Mouse (Mus musculus) lung, postnatal 14 days (tissue): Measurements from ENCODE around the gene Eif1ax.
"Not testable (repeated sequence)": the region's sequence is repeated elsewhere in the genome, so short reads cannot be mapped to it uniquely, and the experiment has no call there.

Experiments
- DNase-seq: peaks from one replicate; pipeline ENCODE4 v3.0.0; 2021

The Eif1ax gene

GRCm38 (mm10) chrX:159371831-159372752 is at the start of gene Eif1ax:
TSS of gene Eif1ax (plus strand) at chrX:159372178.
- peak; percentile 78 for DNase-seq

DNA sequence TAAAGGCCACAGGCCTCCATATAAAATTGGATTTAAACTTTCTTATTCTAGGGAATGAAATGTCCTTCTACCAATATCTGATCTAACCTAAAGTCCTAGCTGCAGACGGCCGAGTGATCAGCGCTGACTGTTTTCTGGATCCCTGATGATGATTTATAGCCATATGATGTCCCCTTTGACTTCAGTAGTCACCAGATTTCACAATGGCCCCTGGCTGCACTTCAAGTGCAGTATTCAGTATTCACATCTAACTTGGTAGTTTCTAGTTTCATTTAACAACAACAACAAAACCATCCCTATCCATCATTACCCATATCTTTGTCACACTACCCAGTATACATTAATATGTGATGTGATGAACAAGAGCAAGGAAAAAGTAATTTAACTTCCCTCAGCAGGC is 7.5 kb upstream of the Eif1ax start:
- DNase-seq, result no peak

GRCm38 (mm10) chrX:159372753-159373144 is 771 bp downstream of the Eif1ax start:
- DNase-seq, result no peak

DNA sequence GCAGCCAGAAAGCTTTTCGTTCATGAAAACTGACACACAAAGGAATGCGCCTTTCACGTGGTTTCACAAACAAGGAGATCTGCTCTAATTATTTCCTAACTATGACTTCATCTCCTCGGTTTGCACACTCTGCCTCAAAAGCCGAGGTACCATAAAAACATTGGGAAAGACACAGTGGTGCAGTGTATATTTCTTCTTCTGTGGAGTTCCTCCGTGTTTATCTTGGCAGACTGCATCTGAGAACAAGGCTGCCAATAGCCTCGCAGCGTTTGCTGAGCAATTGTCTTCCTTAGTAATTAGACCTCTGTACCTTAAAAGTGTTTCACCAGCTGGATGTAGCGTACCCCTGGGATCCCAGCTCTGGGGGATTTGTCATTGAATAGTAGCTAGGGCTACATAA is 15.1 kb downstream of the Eif1ax start:
- no peak for DNase-seq

GRCm38 (mm10) chrX:159388953-159389352 is 17.0 kb downstream of the Eif1ax start:
- DNase-seq, result no peak

- no peak for DNase-seq
Measured at GRCm38 (mm10) chrX:159390347-159390962, 18.5 kb downstream of the Eif1ax start.

GRCm38 (mm10) chrX:159391239-159391638 is 19.3 kb downstream of the Eif1ax start:
- DNase-seq, result no peak

- peak; percentile 19 for DNase-seq
Measured at GRCm38 (mm10) chrX:159409253-159409652, 37.3 kb downstream of the Eif1ax start.

DNA sequence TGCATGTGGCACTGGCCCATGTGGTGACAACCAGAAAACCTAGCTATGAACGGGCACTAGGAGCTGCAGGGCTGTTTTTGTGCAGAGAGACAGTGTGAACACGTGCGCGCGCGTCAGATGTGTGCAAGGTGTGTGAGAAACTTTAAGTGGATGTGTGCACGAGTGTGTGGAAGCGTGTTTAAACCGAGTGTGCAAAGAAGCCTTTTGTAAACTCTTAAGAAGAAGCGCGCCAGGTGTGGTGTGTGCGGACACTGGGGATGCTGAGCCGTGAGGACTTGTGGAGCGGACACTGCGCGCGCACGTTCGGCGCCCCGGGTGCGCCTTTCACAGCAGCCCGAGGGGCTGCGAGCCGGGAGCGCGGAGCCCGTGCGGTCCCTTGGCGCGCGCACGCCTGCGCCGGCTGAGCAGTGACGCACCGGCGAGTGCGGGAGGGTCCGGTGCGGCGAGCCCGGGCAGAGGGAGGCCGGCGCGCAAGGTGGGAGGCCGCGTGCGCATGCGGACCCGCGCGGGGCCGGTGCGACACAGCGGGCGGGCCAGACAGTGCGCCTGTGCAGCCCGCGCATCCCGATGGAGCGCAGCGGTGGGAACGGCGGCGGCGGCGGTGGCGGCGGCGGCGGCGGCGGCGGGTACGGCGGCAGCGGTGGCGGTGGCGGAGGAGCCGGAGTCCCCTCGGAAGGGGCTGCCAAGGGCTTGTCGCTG is 42.3 kb downstream of the Eif1ax start, which contains the start of gene Map7d2:
TSS of gene Map7d2 (plus strand) at position 443 of the 699 bp plus-strand sequence.
- DNase-seq, result peak; percentile 0

- DNase-seq, result no peak
Measured at GRCm38 (mm10) chrX:159414829-159415673, 43.1 kb downstream of the Eif1ax start.

DNA sequence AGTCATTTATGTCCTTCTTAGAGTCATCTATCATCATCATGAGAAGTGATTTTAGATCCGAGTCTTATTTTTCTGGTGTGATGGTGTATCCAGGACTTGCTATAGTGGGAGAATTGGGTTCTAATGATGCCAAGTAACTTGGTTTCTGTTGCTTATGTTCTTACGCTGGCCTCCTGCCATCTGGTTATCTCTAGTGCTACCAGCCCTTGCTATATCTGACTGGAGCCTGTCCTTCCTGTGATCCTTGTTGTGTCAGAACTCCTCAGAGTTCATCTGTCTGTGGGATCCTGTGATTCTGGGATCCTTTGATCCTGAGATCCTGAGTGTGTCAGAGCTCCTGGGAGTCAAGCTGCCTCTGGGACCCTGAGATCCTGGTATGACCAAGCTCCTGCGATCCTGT is 58.5 kb downstream of the Eif1ax start:
- not testable (repeated sequence) for DNase-seq
